Mouse (Mus musculus) mesoderm, embryonic 11.5 days (tissue): ENCODE results near the gene Klc4.
A peak's percentile ranks its signal among the peaks of the same experiment; 100 is the strongest.

Source experiments
- DNase-seq: peaks from one replicate; pipeline ENCODE4 v3.0.0-alpha.2; 2012; ENCODE audit warnings: low read depth, low spot score

The Klc4 gene

DNA sequence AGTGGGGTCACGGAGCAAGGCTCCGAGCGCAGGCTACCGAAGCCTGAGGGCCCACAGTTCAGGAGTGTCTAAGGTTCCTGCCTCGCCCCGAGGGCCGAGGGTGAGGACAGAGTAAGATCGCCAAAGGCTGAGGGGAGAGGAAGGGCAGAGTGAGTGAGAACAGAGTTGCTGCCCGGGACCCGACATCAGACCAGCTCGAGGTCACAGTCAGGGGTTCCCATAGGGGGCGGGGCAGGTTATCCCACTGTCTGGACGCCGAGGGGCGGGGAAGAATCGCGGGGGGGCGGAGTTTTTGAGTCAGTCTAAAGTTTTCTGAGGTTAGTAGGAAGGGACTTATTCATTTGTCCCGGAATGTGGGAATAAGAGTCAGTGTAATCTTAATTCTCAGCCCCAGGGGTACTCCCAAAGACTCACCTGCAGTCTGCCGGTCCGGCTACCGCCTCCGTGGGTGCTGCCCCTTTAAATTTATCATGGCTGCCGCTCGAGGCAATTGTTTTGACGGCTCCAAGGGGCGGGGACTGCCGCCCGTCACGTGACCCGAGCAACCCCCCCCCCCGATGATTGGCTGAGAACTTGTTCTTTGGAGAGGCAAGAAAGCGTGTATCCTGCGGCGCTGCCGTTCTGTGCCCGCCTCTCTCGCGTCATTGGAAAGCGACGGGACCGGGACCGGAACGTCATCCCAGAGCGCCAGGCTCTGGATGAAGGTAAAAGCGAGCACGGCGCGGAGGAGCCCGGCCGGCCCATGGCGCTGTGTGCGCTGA, at the start of gene Klc4, which contains the start of gene Mrpl2:
Gene Klc4 (minus strand): TSS at position 462 of the 761 bp plus-strand sequence.
Gene Mrpl2 (plus strand): TSS at position 669 of the 761 bp plus-strand sequence.
- peak; percentile 99 for DNase-seq

DNA sequence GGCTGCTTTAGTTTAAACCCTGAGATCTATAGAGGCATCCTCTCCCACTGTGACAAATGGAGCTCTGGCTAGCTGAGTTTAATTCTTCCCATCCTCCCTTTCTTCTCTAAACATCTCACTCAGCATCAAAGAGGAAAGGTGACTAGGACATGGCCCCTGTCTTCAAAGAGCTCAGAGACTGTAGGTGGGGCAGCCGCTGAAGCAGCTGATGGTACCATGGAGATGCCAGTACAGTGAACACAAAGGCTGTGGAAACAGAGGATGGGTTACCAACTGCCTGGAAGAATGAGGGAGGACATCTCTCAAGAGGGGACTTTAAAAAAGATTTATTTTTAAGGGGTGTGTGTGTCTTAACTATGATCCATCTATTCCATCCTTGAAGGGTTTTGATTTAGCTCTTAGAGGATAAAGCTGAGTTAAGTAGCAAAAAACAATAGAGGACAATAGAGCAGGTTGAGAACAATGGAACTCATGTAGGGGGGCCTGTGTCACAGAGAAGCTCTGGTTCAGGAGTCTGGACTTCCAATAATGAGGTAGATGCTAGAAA, 48.8 kb upstream of the Klc4 start:
- no peak for DNase-seq

DNA sequence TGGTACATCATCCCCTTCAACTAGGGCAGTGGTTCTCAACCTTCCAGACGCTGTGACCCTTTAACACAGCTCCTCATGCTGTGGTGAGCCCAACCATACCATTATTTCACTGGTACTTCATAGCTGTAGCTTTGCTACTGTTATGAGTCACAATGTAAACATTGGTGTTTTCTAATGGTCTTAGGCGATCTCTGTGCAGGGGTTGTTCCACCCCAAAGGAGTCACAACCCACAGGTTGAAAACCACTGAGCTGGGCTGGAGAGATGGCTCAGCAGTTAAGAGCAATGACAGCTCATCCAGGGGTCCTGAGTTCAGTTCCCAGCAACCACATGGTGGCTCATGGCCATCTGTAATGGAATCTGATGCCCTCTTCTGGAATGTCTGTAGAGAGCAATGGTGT, 45.6 kb upstream of the Klc4 start:
- DNase-seq = no peak

DNA sequence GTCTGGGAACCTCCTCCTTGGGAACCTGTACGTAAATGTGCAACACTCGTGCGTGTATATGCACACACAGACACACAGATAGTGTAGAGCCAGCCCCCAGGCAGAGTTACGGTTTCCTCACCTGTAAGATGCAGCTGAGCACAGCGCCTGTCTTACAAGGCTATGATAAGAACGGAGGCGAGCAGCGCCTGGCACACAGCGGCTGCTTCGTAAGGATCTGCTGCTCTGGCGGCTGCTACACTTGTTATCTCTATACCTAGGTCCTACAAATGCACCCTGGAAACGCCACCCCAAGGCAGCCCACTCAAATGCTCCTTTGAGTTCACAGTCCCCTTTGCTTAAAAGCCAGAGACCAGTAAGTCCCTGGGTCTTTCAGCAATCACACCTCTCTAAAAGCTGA, 44.8 kb upstream of the Klc4 start:
- no peak for DNase-seq

DNA sequence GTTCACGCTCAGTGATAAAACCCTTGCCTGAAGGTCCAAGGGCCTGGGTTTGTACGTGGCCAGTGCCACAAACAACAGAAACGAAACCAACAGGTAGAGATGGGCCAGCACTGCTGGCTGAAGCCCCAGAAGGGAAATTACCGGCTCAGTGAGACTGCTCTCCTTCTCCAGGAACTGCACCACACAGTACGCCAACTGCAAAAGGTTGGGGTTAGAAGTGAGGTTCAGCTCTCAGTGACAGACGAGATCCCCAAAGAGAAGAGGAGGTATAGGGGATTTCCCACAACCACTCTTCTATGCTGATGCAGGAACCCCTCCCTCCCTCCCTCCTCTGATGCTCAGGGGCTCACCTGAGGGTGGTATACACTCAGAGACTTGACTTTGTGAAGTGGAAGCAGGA, 40.1 kb upstream of the Klc4 start:
- DNase-seq = no peak

DNA sequence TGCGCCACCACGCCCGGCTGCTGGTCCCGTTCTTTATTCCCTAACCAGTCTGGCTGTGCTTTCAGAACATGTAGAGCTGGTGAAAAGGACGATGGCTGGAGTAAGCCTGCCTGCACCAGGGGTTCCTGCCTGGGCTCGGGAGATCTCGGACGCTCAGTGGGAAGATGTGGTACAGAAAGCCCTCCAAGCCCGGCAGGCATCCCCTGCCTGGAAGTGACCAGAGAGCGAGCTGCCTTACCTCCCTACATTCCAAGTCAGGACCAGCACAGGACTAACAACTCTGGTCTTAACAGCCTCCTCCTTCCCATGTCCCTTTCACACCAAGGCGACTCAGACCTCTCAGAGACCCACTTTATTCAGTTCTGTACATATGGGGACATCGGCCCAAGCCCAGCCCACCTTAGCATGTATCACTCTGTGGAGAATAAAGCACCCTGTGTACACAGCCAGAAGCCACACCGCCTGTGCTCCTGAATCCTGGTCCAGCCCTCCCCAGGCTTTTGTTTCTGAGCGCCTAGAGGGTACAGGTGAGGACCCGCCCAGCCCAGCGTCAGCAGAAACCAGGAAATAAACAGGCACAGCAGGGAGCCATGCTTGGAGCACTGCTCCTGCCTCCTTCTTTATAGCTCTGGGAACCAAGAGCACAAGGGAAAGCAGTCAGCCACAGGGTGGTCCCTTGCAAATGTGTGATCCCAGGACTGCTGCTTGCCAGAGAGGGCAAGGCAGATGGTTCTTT, 37.0 kb upstream of the Klc4 start:
- no peak for DNase-seq

DNA sequence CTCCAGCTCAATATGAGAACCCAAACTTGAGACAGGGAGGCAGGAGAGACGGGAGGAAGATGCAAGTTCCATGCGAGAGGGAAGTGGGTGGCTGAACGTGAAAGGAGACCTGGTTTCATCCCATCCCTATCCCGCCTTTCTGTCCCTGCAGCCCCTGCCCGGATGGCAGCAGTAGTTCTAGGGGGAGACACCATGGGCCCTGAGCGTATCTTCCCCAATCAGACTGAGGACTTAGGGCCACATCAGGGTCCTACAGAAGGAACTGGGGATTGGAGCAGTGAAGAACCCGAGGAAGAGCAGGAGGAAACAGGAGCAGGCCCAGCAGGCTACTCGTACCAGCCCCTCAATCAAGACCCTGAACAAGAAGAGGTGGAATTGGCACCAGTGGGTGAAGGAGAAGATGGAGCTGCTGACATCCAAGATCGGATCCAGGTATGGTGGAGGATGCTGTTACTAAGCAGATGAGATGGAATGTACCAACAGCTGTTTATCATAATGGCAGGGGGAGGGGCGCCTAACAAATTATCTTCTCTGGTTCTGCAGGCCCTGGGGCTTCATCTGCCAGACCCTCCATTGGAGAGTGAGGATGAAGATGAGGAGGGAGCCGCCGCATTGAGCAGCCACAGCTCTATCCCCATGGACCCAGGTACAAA, 35.8 kb upstream of the Klc4 start:
- DNase-seq = no peak

DNA sequence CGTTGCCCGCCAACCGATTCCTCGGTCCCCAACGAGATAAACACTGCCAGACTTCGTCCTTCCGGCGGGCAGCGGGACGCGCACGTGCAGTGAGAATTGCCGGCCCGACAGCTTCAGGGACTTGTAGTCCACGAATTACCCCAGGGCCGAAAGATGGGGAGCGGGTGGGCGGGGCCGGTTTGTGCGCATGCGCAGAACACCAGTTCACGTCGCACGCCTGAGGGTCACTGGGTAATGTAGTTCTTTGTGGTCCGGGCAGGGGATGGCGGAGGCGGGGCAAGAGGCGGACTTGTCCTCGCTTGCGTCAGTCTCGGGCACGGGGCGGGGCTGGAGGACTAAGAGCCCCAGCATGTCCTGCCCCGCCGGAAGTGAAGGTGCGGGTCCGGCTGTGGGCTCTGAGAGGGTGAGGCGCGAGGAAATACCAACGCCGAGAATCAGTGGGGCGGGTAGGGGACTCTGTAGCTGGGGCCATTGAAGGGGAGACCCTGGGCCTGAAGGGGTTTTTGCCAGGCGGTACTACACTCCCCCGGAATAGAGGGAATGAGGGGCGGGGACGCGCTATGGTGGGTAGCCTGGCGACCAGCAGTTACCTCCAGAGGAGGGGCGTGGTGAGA, 35.0 kb upstream of the Klc4 start, which contains the start of gene Klhdc3:
Gene Klhdc3 (minus strand): TSS at position 155 of the 614 bp plus-strand sequence.
- DNase-seq = peak; percentile 98

DNA sequence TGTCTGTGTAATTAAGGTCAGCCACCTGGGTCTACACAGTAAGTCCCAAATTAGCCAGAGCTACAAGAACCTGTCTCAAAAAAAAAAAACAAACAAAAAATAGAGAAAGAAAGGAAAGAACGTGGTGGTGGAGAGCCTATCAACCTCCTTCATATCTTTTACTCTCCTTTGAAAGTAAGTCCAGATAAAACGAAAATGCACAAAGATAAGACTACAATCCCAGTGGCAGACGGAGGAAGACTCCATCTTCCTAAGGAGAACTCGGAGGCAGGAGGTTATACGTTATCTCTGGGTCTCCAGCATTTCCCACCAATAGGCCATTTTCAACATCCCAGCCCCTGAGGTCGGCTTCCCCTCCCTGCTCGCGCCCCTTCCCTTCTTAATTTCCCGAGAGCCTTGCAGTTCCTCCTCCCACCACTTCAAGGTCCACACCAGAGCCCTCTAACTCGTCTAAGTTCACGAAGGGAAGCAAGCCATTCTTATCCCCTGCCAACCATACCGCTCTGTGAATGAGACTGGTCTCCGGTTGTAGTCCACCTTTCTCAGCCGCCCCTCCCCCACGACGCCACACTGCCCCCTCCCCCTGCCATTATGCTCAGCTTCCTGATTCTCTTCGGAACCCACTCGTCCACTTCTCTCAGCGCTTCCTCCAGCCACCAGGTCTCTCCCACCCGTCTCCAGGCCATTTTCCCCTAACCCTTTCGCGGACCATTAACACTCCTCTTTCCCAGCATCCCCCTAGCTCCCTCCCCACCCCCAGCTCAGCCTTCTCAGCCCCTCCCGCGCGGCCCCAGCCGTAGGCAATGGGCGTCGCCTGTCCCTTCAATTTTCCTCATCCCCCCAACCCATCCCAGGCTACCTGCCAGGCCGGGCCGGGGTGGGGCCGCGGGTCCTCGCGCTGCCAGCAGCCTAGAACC, 34.3 kb upstream of the Klc4 start:
- peak; percentile 62 for DNase-seq

DNA sequence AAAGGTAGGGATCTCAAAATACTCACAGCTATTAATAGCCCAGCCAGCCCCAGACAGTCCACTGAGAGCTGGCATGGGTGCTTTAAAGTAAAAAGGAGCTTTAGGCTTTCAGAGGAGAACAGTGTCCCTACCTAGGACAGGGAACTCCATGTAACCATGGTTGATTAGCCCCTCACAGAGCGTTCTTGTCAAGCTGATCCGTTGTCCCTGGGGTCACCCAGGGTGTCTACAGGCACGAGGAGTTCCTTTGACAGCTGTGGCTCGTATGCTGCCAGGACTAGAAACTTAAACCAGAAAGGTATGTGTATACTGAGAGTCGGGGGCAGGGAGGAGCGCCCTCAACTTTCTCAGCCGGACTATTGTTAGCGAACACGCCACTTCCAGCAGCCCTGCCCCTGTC, 33.1 kb upstream of the Klc4 start:
- DNase-seq = no peak

DNA sequence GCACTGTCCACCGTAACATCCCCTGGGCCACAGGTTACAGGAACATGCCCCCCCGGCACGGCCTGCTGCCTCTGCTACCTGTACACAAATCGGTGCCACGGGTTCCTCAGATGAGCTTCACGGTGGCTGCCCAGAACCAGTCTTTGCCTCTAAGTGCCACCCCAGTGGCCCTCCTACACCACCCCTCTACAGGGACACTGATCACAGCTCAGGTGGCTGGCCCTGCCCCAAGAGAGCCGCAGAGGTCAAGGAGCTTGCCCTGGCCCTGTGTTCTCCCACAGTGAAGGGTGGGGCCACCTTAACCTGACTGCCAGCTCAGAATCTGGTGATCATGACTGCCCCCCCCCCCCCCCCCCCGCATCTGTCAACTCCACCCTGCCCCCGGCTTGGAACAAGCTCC, 32.6 kb upstream of the Klc4 start, which contains the start of gene Mea1:
Gene Mea1 (plus strand): TSS at position 378 of the 400 bp plus-strand sequence.
- no peak for DNase-seq

DNA sequence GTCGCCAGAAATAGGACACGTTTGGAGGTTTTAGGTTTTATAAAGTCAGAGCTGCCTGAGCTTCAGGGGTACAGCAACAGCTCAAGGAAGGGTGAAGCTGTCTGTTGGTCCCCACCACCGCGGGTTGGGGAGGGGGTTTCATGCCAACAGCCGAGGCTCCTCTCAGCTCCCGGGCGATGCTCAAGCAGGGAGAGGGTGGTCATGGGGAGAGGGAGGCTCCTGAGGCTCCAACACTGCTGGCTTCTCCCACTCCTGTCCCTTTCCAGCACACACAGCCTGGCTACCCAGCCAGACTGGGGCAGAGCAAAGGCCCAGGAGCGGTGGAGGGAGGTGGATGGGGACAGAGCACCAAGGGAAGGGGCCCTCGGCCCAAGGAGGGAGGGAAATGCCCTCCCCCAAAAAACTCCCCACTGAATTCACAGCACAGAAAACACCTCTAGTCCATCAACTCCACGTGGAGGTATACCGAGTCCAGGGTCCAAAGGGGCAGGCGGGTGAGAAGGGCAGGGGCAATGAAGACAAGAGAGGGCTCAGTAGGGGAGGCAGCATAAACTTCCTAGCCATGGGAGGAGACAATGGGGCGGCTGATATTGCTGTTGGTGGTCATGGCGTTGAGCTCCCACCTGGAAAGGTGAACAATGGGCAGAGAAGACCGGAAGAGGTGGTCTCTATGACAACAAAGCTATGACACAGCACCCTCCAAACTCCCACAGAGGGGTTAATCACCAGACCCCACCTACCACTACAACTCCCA, 28.9 kb upstream of the Klc4 start:
- DNase-seq = no peak

DNA sequence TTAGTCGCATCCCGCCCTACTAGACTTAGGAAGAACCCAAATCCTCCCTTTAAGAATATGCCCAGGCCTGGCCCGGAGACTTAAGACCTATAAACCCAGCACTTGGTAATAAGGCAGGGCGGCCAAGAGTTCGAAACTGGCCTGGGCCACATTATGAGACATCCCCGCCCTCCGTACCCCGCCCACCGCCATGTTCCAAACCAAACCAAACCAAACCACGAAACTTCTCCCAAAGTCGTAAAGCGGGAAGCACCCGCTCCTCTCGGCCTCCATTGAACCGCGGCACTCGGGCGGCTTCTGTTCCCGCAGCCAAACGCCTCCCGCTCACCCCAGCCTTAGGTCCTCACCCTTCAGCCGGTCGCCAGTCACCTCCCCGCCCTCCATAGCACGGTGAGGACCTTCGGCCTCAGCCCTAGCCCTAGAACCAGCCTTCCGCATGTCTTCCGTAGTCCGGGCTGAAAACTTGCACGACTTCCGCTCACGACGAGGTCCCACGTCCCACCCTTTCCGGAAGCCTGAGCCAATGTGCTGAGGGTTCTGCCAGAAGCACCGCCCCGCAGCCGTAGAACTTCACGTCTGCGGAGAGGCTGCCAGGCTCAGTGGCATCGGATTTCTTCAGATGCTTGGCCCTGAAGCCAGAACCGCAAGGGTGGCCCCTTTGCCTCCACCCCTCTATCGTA, 28.2 kb upstream of the Klc4 start, which contains the start of gene Rrp36:
Gene Rrp36 (minus strand): TSS at position 503 of the 680 bp plus-strand sequence.
- DNase-seq = peak; percentile 92

DNA sequence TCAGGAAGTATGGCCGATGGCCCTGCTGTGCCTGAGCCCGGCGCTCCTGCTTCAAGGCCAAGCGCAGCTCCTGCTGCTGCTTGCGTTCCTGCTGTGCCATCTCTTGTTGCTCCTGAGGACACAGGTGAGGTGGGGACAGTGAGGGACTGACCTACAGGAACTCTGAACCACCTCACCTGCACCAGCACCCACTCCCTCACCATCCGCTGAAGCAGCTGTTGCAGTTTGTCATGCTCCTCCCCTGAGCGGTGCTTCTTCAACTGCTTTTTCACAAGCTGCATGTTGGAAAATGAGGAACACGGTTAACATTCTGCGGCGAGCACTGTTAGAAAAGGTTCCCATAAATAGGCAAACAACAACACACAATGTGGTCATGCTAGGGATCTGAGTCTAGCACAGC, 24.1 kb upstream of the Klc4 start:
- DNase-seq = no peak

DNA sequence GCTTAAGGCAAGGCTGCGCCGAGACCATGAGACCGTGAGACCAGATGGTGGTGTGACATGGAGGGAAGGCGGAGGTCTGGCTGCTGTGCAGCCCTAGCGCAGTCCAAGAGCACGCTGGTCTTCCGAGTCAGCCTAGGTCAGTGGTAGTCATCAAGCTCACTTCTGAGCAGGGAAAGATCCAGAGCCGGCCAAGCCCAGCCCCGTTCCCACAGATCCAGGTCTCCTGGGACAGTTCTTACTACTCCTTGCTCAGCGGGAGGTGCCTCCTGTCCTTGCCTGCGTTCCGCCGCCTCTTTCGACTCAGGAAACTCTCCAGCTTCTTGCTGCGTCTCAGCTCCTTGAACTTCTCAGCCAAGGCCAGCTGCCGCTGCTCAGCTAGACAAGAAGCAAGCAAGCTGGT, 21.9 kb upstream of the Klc4 start:
- no peak for DNase-seq

DNA sequence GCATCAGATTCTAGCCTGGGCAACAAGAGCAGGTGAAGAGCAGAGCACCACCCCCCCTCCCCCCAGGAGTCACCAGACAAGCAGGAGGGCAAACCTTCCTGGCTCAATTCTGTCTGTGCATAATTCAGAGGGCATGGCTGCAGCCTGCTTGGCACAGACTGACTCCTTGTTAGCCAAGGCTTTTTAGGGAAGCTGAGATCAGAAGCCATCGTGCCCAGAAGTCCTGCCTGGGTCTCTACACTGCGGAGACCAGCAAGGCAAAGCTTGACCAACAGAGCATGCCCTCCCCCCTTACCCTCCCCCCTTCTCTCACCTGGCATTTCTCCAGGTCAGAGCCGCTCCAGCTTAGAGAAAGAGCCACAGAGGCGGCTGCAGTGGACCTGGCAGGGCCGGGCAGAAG, 16.9 kb upstream of the Klc4 start:
- DNase-seq = no peak

DNA sequence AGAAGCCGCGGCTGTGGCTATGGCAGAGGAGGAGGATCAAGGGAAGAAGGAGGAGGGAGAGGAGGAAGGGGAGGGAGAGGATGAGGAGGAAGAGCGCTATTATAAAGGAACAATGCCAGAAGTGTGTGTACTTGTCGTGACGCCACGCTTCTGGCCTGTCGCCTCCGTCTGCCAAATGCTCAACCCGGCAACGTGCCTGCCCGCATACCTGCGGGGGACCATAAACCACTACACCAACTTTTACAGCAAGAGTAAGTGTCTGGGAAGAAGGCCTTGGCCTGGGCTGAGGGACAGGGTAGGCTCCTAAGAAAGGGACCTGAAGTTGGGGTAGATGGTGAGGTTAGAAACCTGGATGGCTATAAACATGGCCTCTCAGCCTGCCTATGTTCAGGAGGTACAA, 16.2 kb upstream of the Klc4 start:
- no peak for DNase-seq

DNA sequence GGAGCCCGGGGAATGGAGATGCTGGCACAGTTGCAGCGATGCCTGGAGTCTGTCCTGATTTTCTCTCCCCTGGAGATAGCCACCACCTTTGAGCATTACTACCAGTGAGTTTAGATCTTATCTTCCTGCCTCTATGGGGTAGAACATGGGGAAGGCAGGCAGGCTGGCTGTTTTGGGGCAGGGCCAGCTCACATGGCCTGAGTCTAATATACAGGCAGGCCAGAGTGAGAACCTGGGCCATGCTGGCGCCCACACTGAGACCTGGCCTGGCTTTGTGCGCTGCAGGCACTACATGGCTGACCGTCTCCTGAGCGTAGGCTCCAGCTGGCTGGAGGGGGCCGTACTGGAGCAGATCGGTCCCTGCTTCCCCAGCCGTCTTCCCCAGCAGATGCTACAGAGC, 15.5 kb upstream of the Klc4 start:
- DNase-seq = no peak

DNA sequence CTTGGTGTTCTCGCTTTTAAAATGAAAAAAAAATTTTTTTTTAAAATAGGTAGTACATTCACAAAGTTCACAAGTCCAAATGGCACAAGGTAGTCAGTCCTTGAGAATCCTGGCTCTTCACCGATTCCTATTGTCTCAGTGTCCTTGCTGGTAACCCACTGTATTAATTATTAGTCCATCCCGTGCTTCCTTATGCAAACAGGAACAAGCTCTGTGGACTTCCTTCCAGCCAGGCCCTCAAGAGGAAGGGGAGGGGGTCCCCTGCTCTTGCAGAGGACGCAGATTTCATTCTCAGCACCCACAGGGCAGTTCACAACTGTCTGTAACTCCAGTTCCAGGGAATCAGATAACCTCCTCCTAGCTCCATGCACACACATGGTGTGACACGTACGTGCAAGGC, 10.2 kb upstream of the Klc4 start:
- no peak for DNase-seq
